Mouse (Mus musculus): Measurements from ENCODE around the gene Gipr. TPM values are rescaled to one million over a fixed set of nuclear protein-coding genes. Genes with fewer than 3 reads are reported as not detected.

The Gipr gene
- total and polyA plus RNA-seq, 2 experiments from 2014 or later = 5.4 to 27.6 TPM

- no peaks in the 10 kb centered on the region for H3K9me3 ChIP-seq (replicated peaks; ENCODE audit: control insufficient read depth, low read length)
- DNase-seq (ENCODE audit: low spot score) (no peak), ATAC-seq (ENCODE audit: insufficient read depth, low read depth) (no peak)
- H3K9ac ChIP-seq (replicated peaks; ENCODE audit: low read depth, low read length) = no peak overlapping the region
- H3K4me1 ChIP-seq (ENCODE audit: control insufficient read depth, insufficient read depth) = peaks cover 4% of the 10 kb centered on the region; the same call in 1 of the 2 replicates
- H3K36me3 ChIP-seq (replicated peaks; ENCODE audit: control insufficient read depth, insufficient read depth, low read length) = peaks cover 51% of the 10 kb centered on the region
- no peak overlapping the region for H3K27ac ChIP-seq (ENCODE audit: low read depth)
- H3K27me3 ChIP-seq (ENCODE audit: control insufficient read depth, insufficient read depth, low read length) = no peaks in the 10 kb centered on the region
- TF ChIP-seq CTCF (IDR thresholded peaks at IDR 0.05; ENCODE audit: low read depth) = no peak
- TF ChIP-seq EP300 (IDR thresholded peaks at IDR 0.05; ENCODE audit: low read depth) = no peak
- no peak overlapping the region for H3K4me2 ChIP-seq (ENCODE audit: low read depth, low read length)
- H3K4me3 ChIP-seq (ENCODE audit: low read depth, low read length) = no peak overlapping the region
- WGBS = 88% methylated on average over 38 of the region's 38 CpGs
These were observed 29.1 kb downstream of the Gipr start for GRCm38 (mm10) chr7:19136673-19137334.

- Histone ChIP-seq H3K36me3 (replicated peaks; ENCODE audit: control insufficient read depth, insufficient read depth, low read length) (peaks cover 51% of the 10 kb centered on the region), H3K9ac (replicated peaks; ENCODE audit: low read depth, low read length) (no peak overlapping the region), H3K27ac (ENCODE audit: low read depth) (no peak overlapping the region), H3K27me3 (ENCODE audit: control insufficient read depth, insufficient read depth, low read length) (no peaks in the 10 kb centered on the region), H3K9me3 (replicated peaks; ENCODE audit: control insufficient read depth, low read length) (no peaks in the 10 kb centered on the region), H3K4me1 (ENCODE audit: control insufficient read depth, insufficient read depth) (peaks cover 5% of the 10 kb centered on the region; the same call in 1 of the 2 replicates), H3K4me2 (ENCODE audit: low read depth, low read length) (no peak overlapping the region), H3K4me3 (ENCODE audit: low read depth, low read length) (no peak overlapping the region)
- TF ChIP-seq EP300 (IDR thresholded peaks at IDR 0.05; ENCODE audit: low read depth) (no peak), CTCF (IDR thresholded peaks at IDR 0.05; ENCODE audit: low read depth) (no peak)
- no peak for ATAC-seq (ENCODE audit: insufficient read depth, low read depth)
- no peak for DNase-seq (ENCODE audit: low spot score)
- WGBS = 89% methylated on average over 13 of the region's 13 CpGs
These were observed 29.8 kb downstream of the Gipr start for GRCm38 (mm10) chr7:19136168-19136567.

- peaks cover 5% of the 10 kb centered on the region; the same call in 1 of the 2 replicates for H3K4me1 ChIP-seq (ENCODE audit: control insufficient read depth, insufficient read depth)
- peak overlapping the region; percentile 52 for H3K4me3 ChIP-seq (ENCODE audit: low read depth, low read length)
- peak overlapping the region; percentile 72 for H3K4me2 ChIP-seq (ENCODE audit: low read depth, low read length)
- H3K27ac ChIP-seq (ENCODE audit: low read depth) = peak overlapping the region; percentile 83
- no peaks in the 10 kb centered on the region for H3K27me3 ChIP-seq (ENCODE audit: control insufficient read depth, insufficient read depth, low read length)
- ATAC-seq (ENCODE audit: insufficient read depth, low read depth) = peak; percentile 99
- TF ChIP-seq CTCF (IDR thresholded peaks at IDR 0.05; ENCODE audit: low read depth) (peak; percentile 89), EP300 (IDR thresholded peaks at IDR 0.05; ENCODE audit: low read depth) (peak; percentile 93)
- H3K9ac ChIP-seq (replicated peaks; ENCODE audit: low read depth, low read length) = peak overlapping the region; percentile 50; the same call in 1 of the 2 replicates
- under 1% methylated on average over 39 of the region's 39 CpGs for WGBS
- no peaks in the 10 kb centered on the region for H3K9me3 ChIP-seq (replicated peaks; ENCODE audit: control insufficient read depth, low read length)
- peak; percentile 100 for DNase-seq (ENCODE audit: low spot score)
- H3K36me3 ChIP-seq (replicated peaks; ENCODE audit: control insufficient read depth, insufficient read depth, low read length) = peaks cover 16% of the 10 kb centered on the region
These were observed 34.5 kb downstream of the Gipr start for GRCm38 (mm10) chr7:19131324-19131848.

GRCm38 (mm10) chr7:19130657-19131056 lies 35.3 kb downstream of the Gipr start:
- Histone ChIP-seq H3K27ac (ENCODE audit: low read depth) (peak overlapping the region; percentile 83), H3K36me3 (replicated peaks; ENCODE audit: control insufficient read depth, insufficient read depth, low read length) (peaks cover 9% of the 10 kb centered on the region), H3K4me3 (ENCODE audit: low read depth, low read length) (peak overlapping the region; percentile 35), H3K4me1 (ENCODE audit: control insufficient read depth, insufficient read depth) (peaks cover 5% of the 10 kb centered on the region; the same call in 1 of the 2 replicates), H3K4me2 (ENCODE audit: low read depth, low read length) (peak overlapping the region; percentile 72), H3K9ac (replicated peaks; ENCODE audit: low read depth, low read length) (peak overlapping the region; percentile 38; the same call in 1 of the 2 replicates), H3K9me3 (replicated peaks; ENCODE audit: control insufficient read depth, low read length) (no peaks in the 10 kb centered on the region), H3K27me3 (ENCODE audit: control insufficient read depth, insufficient read depth, low read length) (no peaks in the 10 kb centered on the region)
- DNase-seq (ENCODE audit: low spot score) = no peak
- no peak for ATAC-seq (ENCODE audit: insufficient read depth, low read depth)
- WGBS = 12% methylated on average over 4 of the region's 4 CpGs
- no peak for TF ChIP-seq CTCF (IDR thresholded peaks at IDR 0.05; ENCODE audit: low read depth)
- no peak for TF ChIP-seq EP300 (IDR thresholded peaks at IDR 0.05; ENCODE audit: low read depth)

- Histone ChIP-seq H3K27ac (ENCODE audit: low read depth) (no peak overlapping the region), H3K9me3 (replicated peaks; ENCODE audit: control insufficient read depth, low read length) (no peaks in the 10 kb centered on the region), H3K4me3 (ENCODE audit: low read depth, low read length) (no peak overlapping the region), H3K4me1 (ENCODE audit: control insufficient read depth, insufficient read depth) (peaks cover 5% of the 10 kb centered on the region; the same call in 1 of the 2 replicates), H3K4me2 (ENCODE audit: low read depth, low read length) (no peak overlapping the region), H3K9ac (replicated peaks; ENCODE audit: low read depth, low read length) (no peak overlapping the region), H3K36me3 (replicated peaks; ENCODE audit: control insufficient read depth, insufficient read depth, low read length) (no peaks in the 10 kb centered on the region), H3K27me3 (ENCODE audit: control insufficient read depth, insufficient read depth, low read length) (no peaks in the 10 kb centered on the region)
- no peak for DNase-seq (ENCODE audit: low spot score)
- no peak for ATAC-seq (ENCODE audit: insufficient read depth, low read depth)
- TF ChIP-seq EP300 (IDR thresholded peaks at IDR 0.05; ENCODE audit: low read depth) (no peak), CTCF (IDR thresholded peaks at IDR 0.05; ENCODE audit: low read depth) (no peak)
- WGBS = 86% methylated on average over 5 of the region's 5 CpGs
These were observed 36.5 kb downstream of the Gipr start for GRCm38 (mm10) chr7:19129396-19129795.
